Mouse (Mus musculus): Measurements from ENCODE around the gene Pdia6. TPM values are rescaled to one million over a fixed set of nuclear protein-coding genes. Genes with fewer than 3 reads are reported as not detected.

The Pdia6 gene
- polyA plus RNA-seq, 1 experiment, result 72.7 TPM

DNA sequence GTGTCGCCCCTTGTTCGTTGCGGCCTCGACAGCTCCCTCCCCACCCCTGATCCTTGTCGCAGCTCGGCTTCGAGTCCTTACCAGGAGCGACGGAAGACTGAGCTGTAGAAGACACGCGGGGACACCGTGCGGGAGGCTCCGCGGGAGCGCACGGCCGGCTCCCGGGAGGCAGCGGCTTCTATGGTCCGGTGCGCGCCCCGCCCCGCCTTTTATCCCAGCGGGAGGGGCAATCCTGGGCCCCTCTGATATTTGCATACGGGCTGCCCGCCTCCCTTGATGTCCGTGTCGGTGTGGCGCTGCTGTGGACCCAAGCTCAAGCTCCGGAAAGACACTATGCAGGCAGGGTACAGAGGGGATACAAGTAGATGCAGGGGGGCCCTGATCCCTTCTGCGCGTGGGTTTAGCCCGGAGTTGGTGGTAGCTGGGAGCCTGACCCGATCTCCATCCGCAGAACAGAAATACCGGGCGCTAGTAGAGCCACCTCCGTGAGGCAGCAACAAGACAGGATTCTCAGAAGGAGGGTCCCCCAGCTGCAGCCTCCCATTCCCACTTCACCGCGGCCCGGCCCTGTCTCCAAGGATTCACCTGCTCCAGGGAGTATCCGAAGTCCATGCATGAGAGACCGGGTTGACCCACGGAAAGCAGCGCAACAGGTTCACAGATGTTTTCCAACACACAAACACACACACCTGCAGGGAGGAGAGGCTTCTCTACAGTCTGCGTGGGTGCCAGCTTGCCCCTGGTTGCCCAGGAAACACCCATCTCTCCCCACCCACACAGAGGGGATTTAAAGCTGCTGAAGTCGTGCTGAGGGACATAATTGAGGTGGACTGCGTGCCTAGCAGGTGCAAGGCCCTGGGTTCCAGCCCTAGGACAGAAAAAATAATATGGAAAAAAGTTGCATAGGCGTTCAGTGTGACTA lies 58.5 kb downstream of the Pdia6 start:
- 4% methylated on average over 51 of the region's 51 CpGs for WGBS
- H3K4me1 ChIP-seq (ENCODE audit: control insufficient read depth, insufficient read depth, low read length), result no peaks in the 10 kb centered on the region
- TF ChIP-seq POLR2A (IDR thresholded peaks at IDR 0.05; ENCODE audit: borderline replicate concordance, insufficient read depth, low read length) (no peak), CTCF (IDR thresholded peaks at IDR 0.05; ENCODE audit: borderline replicate concordance, insufficient read depth, low read depth, low read length) (no peak)
- H3K27me3 ChIP-seq (ENCODE audit: control insufficient read depth, insufficient read depth, low read length), result no peaks in the 10 kb centered on the region; the same call in 1 of the 2 replicates
- H3K4me3 ChIP-seq (replicated peaks; ENCODE audit: insufficient read depth, low read depth, low read length), result no peak overlapping the region
- H3K27ac ChIP-seq (ENCODE audit: insufficient read depth, low read length), result no peak overlapping the region
- no peak for DNase-seq

DNA sequence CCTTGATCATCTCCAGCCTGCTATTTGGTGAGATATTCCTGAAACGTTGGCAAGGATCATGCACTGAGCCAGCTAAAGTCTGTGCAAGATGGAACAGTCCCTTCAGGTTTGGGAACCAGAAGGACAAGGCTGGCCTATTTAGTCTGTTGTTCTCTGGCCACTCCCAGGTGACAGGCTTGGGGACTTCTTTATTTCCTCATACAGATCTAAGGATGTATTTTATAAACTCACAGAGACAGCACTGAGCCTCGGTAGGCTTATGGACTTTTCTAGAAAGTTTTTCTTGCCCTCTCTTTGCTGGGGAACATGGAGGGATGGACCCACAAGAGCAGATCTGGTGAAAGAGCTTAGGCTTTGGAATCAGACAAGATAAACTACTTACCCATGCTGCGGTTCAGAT lies 62.9 kb downstream of the Pdia6 start, which contains the start of gene Atp6v1c2:
Gene Atp6v1c2 (minus strand): TSS at position 101 of the 400 bp plus-strand sequence.
- TF ChIP-seq POLR2A (IDR thresholded peaks at IDR 0.05; ENCODE audit: borderline replicate concordance, insufficient read depth, low read length) (no peak), CTCF (IDR thresholded peaks at IDR 0.05; ENCODE audit: borderline replicate concordance, insufficient read depth, low read depth, low read length) (no peak)
- 77% methylated on average over 3 of the region's 3 CpGs for WGBS
- no peaks in the 10 kb centered on the region for H3K4me1 ChIP-seq (ENCODE audit: control insufficient read depth, insufficient read depth, low read length)
- H3K27me3 ChIP-seq (ENCODE audit: control insufficient read depth, insufficient read depth, low read length), result no peaks in the 10 kb centered on the region; the same call in 1 of the 2 replicates
- H3K27ac ChIP-seq (ENCODE audit: insufficient read depth, low read length), result no peak within 1 kb of the TSS
- DNase-seq, result no peak
- no peak within 1 kb of the TSS for H3K4me3 ChIP-seq (replicated peaks; ENCODE audit: insufficient read depth, low read depth, low read length)

DNA sequence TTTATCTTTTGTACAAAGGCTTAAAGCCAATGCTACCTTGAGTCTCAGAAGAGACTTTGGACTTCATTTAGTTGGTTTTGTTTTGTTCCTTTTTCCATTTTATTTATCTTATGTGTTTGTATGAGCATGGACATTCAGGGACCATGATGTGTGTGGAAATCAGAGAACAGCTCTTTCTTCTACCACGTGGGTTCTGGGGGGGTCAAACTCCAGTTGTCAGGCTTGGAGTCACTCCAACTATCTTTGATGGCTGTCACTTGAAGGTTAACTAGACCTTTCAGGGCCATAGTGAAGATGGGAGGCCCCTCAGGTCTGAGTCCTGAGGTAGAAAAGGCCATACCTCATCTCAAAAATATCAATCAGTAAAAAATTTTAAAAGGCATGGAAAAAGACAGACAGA lies 67.1 kb downstream of the Pdia6 start:
- H3K4me3 ChIP-seq (replicated peaks; ENCODE audit: insufficient read depth, low read depth, low read length), result no peak overlapping the region
- H3K4me1 ChIP-seq (ENCODE audit: control insufficient read depth, insufficient read depth, low read length), result no peaks in the 10 kb centered on the region
- DNase-seq, result no peak
- WGBS, result 7% methylated on average over 1 of the region's 1 CpGs
- H3K27ac ChIP-seq (ENCODE audit: insufficient read depth, low read length), result no peak overlapping the region
- TF ChIP-seq CTCF (IDR thresholded peaks at IDR 0.05; ENCODE audit: borderline replicate concordance, insufficient read depth, low read depth, low read length) (no peak), POLR2A (IDR thresholded peaks at IDR 0.05; ENCODE audit: borderline replicate concordance, insufficient read depth, low read length) (no peak)
- no peaks in the 10 kb centered on the region; the same call in 1 of the 2 replicates for H3K27me3 ChIP-seq (ENCODE audit: control insufficient read depth, insufficient read depth, low read length)

Other genes with a start within 250 kb of the Pdia6 start
- 1.7 and 1.8 TPM in 2 replicates for gene Kcnf1, start 89.7 kb upstream of the Pdia6 start, polyA plus RNA-seq (2012; rRNA removed)
- 0.15 and 0.16 TPM in 2 replicates for gene Atp6v1c2, start 62.8 kb downstream of the Pdia6 start, polyA plus RNA-seq (2012; rRNA removed)
- 14.9 and 16.6 TPM in 2 replicates for gene Nol10, start 81.9 kb downstream of the Pdia6 start, polyA plus RNA-seq (2012; rRNA removed)

Measured in cerebellum, adult 2 months (tissue).